Mouse (Mus musculus): ENCODE data around the gene Bdp1.

GRCm38 (mm10) chr13:100112218-100112972 lies 8.5 kb upstream of the Bdp1 start:
- no peak for TF ChIP-seq POLR2A (IDR thresholded peaks at IDR 0.05; ENCODE audit: low read depth, low read length)
- TF ChIP-seq CTCF (IDR thresholded peaks at IDR 0.05; ENCODE audit: extremely low read depth, insufficient read depth, insufficient read length, insufficient replicate concordance) = no peak
